Comparison of ENCODE assay signal across 9 mouse cellular contexts in the genomic region with DNA sequence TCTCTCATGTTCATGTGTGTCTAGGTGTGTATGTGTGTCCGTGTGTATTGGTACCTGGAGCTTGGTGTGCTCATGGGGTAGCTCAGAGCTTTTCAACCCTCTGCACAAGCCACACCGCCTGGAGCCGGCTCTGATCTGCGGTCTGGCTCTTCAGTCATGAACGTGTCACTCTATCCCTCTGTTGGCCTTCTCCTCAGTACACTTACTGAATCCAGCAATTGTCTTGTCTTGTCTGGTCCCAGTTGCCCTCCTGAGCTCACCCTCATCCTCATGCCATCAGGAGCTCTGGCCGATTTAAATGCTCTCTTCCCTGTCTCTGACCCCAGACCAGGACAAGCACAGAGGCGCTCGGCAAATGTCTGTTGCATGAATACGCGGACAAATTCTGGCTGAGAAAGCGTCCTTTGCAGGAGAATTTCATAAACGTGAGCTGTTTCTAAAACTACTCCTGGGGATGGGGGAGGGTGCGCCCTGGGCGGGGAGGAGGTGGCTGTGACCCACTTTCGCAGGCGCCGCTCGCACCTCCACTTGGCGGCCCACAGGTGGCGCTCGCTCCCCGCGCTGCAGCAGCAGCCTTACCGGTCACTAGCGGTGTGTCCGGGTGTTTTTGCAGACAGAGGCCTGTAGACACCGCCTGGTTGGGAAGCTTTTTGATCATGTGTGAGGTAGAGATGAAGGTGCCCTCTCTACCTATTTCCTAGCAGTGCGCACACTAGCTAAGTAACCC. TPM values are rescaled to one million over a fixed set of nuclear protein-coding genes. Genes with fewer than 3 reads are reported as not detected.
DNase-seq lines count a peak whose midpoint lies in the region; ATAC-seq and TF ChIP-seq lines count a peak whose summit lies in the region.
"Had no signal": no experiment of that assay in that cellular context is flagged by ENCODE, and none has a peak within 500 bp of the region (broad histone marks: within the 10 kb centered on the region; RNA-seq: fewer than 3 reads in every experiment).

No protein-coding gene starts in this region.

- TF ChIP-seq CTCF in E14TG2a.4 (conservative IDR thresholded peaks at IDR 0.05; ENCODE audit: low read length) = peak; percentile 34
- peak; percentile 96 for TF ChIP-seq CTCF in liver, postnatal 0 days (IDR thresholded peaks at IDR 0.05; ENCODE audit: low read depth)
- peak; percentile 99 for TF ChIP-seq CTCF in stomach, postnatal 0 days (IDR thresholded peaks at IDR 0.05; ENCODE audit: low read depth)

- DNase-seq in cerebellum, adult 11-12 months = peak; percentile 89
- peak; percentile 89 to 93 for DNase-seq in heart, postnatal 14 days
- peak; percentile 85 for DNase-seq in layer of hippocampus, adult 11-12 months (ENCODE audit: low spot score)
- DNase-seq in liver, postnatal 0 days = peak; percentile 81
- peak; percentile 81 for DNase-seq in stomach, postnatal 0 days (ENCODE audit: low spot score)

- no peak overlapping the region for H3K27ac ChIP-seq in forebrain, embryonic 15.5 days (replicated peaks)
- no peak overlapping the region for H3K27ac ChIP-seq in liver, postnatal 0 days (ENCODE audit: low read depth)
- no peak overlapping the region for H3K27ac ChIP-seq in neural tube, embryonic 13.5 days (replicated peaks)
- H3K27ac ChIP-seq in stomach, postnatal 0 days (replicated peaks) = no peak overlapping the region

- no peaks in the 10 kb centered on the region for H3K9me3 ChIP-seq in E14TG2a.4 (ENCODE audit: low read length)
- H3K9me3 ChIP-seq in forebrain, embryonic 15.5 days = no peaks in the 10 kb centered on the region
- H3K9me3 ChIP-seq in liver, postnatal 0 days (ENCODE audit: low read length) = no peaks in the 10 kb centered on the region
- H3K9me3 ChIP-seq in neural tube, embryonic 13.5 days = no peaks in the 10 kb centered on the region
- no peaks in the 10 kb centered on the region for H3K9me3 ChIP-seq in stomach, postnatal 0 days (ENCODE audit: control insufficient read depth, low read length)

- intact Hi-C loops in heart, postnatal 14 days (cut with DNase I) = loop anchor here (1.0 to 5.0 kb wide), 5 partner anchors 58 to 172 kb away; a partner anchor contains a TSS

- peak; percentile 88 for ATAC-seq in forebrain, embryonic 15.5 days (replicated peaks)
- peak; percentile 74; the same call in 1 of the 2 replicates for ATAC-seq in liver, postnatal 0 days
- peak; percentile 82 for ATAC-seq in neural tube, embryonic 13.5 days (ENCODE audit: low read depth)
- peak; percentile 83 for ATAC-seq in stomach, postnatal 0 days (ENCODE audit: low FRiP score, low TSS enrichment)

- 14% methylated on average over 28 of the region's 28 CpGs for WGBS in forebrain, embryonic 15.5 days
- 21% methylated on average over 28 of the region's 28 CpGs for WGBS in liver, postnatal 0 days (ENCODE audit: insufficient replicate concordance)
- WGBS in neural tube, embryonic 13.5 days = 14% methylated on average over 28 of the region's 28 CpGs
- 15% methylated on average over 28 of the region's 28 CpGs for WGBS in stomach, postnatal 0 days

- H3K4me2 ChIP-seq in forebrain, embryonic 15.5 days (replicated peaks) = peak overlapping the region; percentile 29
- H3K4me2 ChIP-seq in liver, postnatal 0 days (ENCODE audit: low read depth, low read length) = no peak overlapping the region
- peak overlapping the region; percentile 40 for H3K4me2 ChIP-seq in neural tube, embryonic 13.5 days
- H3K4me2 ChIP-seq in stomach, postnatal 0 days (replicated peaks; ENCODE audit: low read depth) = 0 out of 2 replicates have a peak overlapping the region, but pooled peaks have one; percentile 21

- peak overlapping the region; percentile 52 for H3K4me3 ChIP-seq in E14TG2a.4 (replicated peaks; ENCODE audit: low read length)
- H3K4me3 ChIP-seq in forebrain, embryonic 15.5 days = no peak overlapping the region
- no peak overlapping the region for H3K4me3 ChIP-seq in liver, postnatal 0 days (ENCODE audit: low read depth, low read length)
- H3K4me3 ChIP-seq in neural tube, embryonic 13.5 days = no peak overlapping the region
- no peak overlapping the region for H3K4me3 ChIP-seq in stomach, postnatal 0 days (ENCODE audit: low read depth, low read length)
- H3K4me3 ChIP-seq: erythroblast, embryonic 14.5 days had no signal

- H3K36me3 ChIP-seq in E14TG2a.4 (ENCODE audit: insufficient read depth, low read length) = no peaks in the 10 kb centered on the region
- H3K36me3 ChIP-seq in forebrain, embryonic 15.5 days = no peaks in the 10 kb centered on the region
- H3K36me3 ChIP-seq in liver, postnatal 0 days (replicated peaks; ENCODE audit: insufficient read depth, low read length) = no peaks in the 10 kb centered on the region
- H3K36me3 ChIP-seq in neural tube, embryonic 13.5 days = no peaks in the 10 kb centered on the region
- H3K36me3 ChIP-seq in stomach, postnatal 0 days (ENCODE audit: control insufficient read depth, insufficient read depth, low read length) = no peaks in the 10 kb centered on the region

- H3K27me3 ChIP-seq in E14TG2a.4 (ENCODE audit: insufficient read depth, low read length) = peaks cover 13% of the 10 kb centered on the region
- 0 out of 2 replicates have a peak, but pooled peaks cover 2% of the 10 kb centered on the region for H3K27me3 ChIP-seq in forebrain, embryonic 15.5 days
- H3K27me3 ChIP-seq in liver, postnatal 0 days (ENCODE audit: insufficient read depth, low read length) = no peaks in the 10 kb centered on the region
- peaks cover 52% of the 10 kb centered on the region for H3K27me3 ChIP-seq in neural tube, embryonic 13.5 days
- H3K27me3 ChIP-seq in stomach, postnatal 0 days (ENCODE audit: control insufficient read depth, insufficient read depth, low read length) = no peaks in the 10 kb centered on the region

- H3K4me1 ChIP-seq in E14TG2a.4 (replicated peaks; ENCODE audit: low read depth, low read length) = peaks cover 56% of the 10 kb centered on the region
- H3K4me1 ChIP-seq in forebrain, embryonic 15.5 days = peaks cover 10% of the 10 kb centered on the region
- H3K4me1 ChIP-seq in liver, postnatal 0 days (ENCODE audit: insufficient read depth) = peaks cover 6% of the 10 kb centered on the region; the same call in 1 of the 2 replicates
- 0 out of 2 replicates have a peak, but pooled peaks cover 2% of the 10 kb centered on the region for H3K4me1 ChIP-seq in neural tube, embryonic 13.5 days (replicated peaks)
- 0 out of 2 replicates have a peak, but pooled peaks cover 2% of the 10 kb centered on the region for H3K4me1 ChIP-seq in stomach, postnatal 0 days (replicated peaks; ENCODE audit: control insufficient read depth, insufficient read depth)

- no peak overlapping the region for H3K9ac ChIP-seq in forebrain, embryonic 15.5 days (replicated peaks)
- no peak overlapping the region for H3K9ac ChIP-seq in liver, postnatal 0 days (replicated peaks)
- H3K9ac ChIP-seq in neural tube, embryonic 13.5 days = no peak overlapping the region
- H3K9ac ChIP-seq in stomach, postnatal 0 days (ENCODE audit: low read length) = no peak overlapping the region

- TF ChIP-seq EP300 in liver, postnatal 0 days (IDR thresholded peaks at IDR 0.05; ENCODE audit: low read depth) = no peak
- no peak for TF ChIP-seq EP300 in stomach, postnatal 0 days (optimal IDR thresholded peaks at IDR 0.05)

RNA-seq across cellular contexts. Expression of a gene that starts 41.9 kb away (rescaled TPM):
- polyA plus RNA-seq in forebrain, embryonic 15.5 days (2015; fragmentation: Nextera tagmentation; extraction: Ambion mirVana) = 8.7 and 8.8 TPM in 2 replicates
- total RNA-seq in heart, postnatal 14 days (2021) = 10 to 100 TPM; 56.7 to 59.2 TPM
- polyA plus RNA-seq in liver, postnatal 0 days (2015; fragmentation: Nextera tagmentation; extraction: Ambion mirVana) = 14.5 and 15.7 TPM in 2 replicates
- polyA plus RNA-seq in neural tube, embryonic 13.5 days (2015; fragmentation: Nextera tagmentation; extraction: Ambion mirVana) = 12.7 and 14.7 TPM in 2 replicates
- 16.9 and 17.1 TPM in 2 replicates for polyA plus RNA-seq in stomach, postnatal 0 days (2015; fragmentation: Nextera tagmentation; extraction: Ambion mirVana)

Comparison
In these comparisons a context has a peak if more than half of its experiments do, and no peak if none do; other contexts are left out.
1. CTCF ChIP-seq: peak in every context shown above with its lines; median percentile 99 in stomach, postnatal 0 days; 96 in liver, postnatal 0 days; 34 in E14TG2a.4.